Mouse (Mus musculus): Measurements from ENCODE around the gene Dnajc5. TPM values are rescaled to one million over a fixed set of nuclear protein-coding genes. Genes with fewer than 3 reads are reported as not detected.
A peak's percentile ranks its signal among the peaks of the same experiment; 100 is the strongest.

Dnajc5 gene
- polyA plus RNA-seq, 1 experiment from 2014 or later = 70.5 TPM

DNA sequence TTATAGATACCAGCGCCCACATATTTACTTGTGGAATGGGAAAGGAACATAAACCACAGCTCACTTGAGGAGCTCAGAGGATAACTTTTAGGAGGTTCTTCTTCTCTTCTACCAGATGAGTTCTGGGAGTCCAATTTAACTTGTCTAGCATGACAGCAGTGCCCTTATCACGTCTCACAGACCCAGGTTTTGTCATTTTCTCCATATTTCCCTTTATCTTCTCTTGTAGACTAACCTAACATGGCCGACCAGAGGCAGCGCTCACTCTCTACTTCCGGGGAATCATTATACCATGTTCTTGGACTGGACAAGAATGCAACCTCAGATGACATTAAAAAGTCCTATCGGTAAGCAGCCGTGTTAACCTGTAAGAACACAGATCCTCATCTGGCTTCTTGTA is 25.9 kb downstream of the Dnajc5 start:
- DNase-seq (ENCODE audit: low spot score) (no peak), ATAC-seq (replicated peaks; ENCODE audit: low FRiP score, low read depth) (no peak)
- H3K36me3 ChIP-seq (ENCODE audit: insufficient read depth, low read length) = peaks cover 40% of the 10 kb centered on the region
- 98% methylated on average over 7 of the region's 7 CpGs for WGBS
- no peak overlapping the region for H3K4me2 ChIP-seq (ENCODE audit: low read length)
- no peak overlapping the region for H3K27ac ChIP-seq
- no peak overlapping the region for H3K9ac ChIP-seq (ENCODE audit: low read depth, low read length)
- H3K27me3 ChIP-seq (ENCODE audit: insufficient read depth, low read length) = no peaks in the 10 kb centered on the region
- H3K4me3 ChIP-seq (replicated peaks; ENCODE audit: low read depth, low read length) = no peak overlapping the region
- no peaks in the 10 kb centered on the region for H3K4me1 ChIP-seq (replicated peaks; ENCODE audit: insufficient read depth, low read length)
- no peaks in the 10 kb centered on the region for H3K9me3 ChIP-seq (replicated peaks; ENCODE audit: low read length)
- TF ChIP-seq CTCF (IDR thresholded peaks at IDR 0.05; ENCODE audit: low read depth) = no peak

GRCm38 (mm10) chr2:181548227-181548626 is 27.9 kb downstream of the Dnajc5 start:
- Histone ChIP-seq H3K4me2 (ENCODE audit: low read length) (no peak overlapping the region), H3K9ac (ENCODE audit: low read depth, low read length) (no peak overlapping the region), H3K27ac (no peak overlapping the region), H3K27me3 (ENCODE audit: insufficient read depth, low read length) (no peaks in the 10 kb centered on the region), H3K9me3 (replicated peaks; ENCODE audit: low read length) (no peaks in the 10 kb centered on the region), H3K36me3 (ENCODE audit: insufficient read depth, low read length) (peaks cover 49% of the 10 kb centered on the region), H3K4me1 (replicated peaks; ENCODE audit: insufficient read depth, low read length) (no peaks in the 10 kb centered on the region), H3K4me3 (replicated peaks; ENCODE audit: low read depth, low read length) (no peak overlapping the region)
- ATAC-seq (replicated peaks; ENCODE audit: low FRiP score, low read depth) (no peak), DNase-seq (ENCODE audit: low spot score) (no peak)
- no peak for TF ChIP-seq CTCF (IDR thresholded peaks at IDR 0.05; ENCODE audit: low read depth)
- 76% methylated on average over 1 of the region's 1 CpGs for WGBS

DNA sequence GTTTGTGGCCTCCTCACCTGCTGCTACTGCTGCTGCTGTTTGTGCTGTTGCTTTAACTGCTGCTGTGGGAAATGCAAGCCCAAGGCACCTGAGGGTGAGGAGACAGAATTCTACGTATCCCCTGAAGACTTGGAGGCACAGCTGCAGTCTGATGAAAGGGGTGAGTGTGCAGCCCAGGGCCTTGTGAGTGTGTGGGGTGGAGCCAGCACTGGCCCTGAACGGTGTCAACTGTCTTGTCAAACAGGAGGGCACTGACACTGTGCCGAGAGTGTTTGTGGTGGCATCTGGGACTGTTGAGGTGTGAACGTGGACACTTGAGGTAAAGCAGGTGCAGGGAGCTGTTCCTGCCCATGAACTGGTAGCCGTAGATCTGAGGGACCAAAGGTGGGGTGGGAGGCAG is 28.4 kb downstream of the Dnajc5 start:
- Histone ChIP-seq H3K4me3 (replicated peaks; ENCODE audit: low read depth, low read length) (no peak overlapping the region), H3K27ac (no peak overlapping the region), H3K27me3 (ENCODE audit: insufficient read depth, low read length) (no peaks in the 10 kb centered on the region), H3K9me3 (replicated peaks; ENCODE audit: low read length) (no peaks in the 10 kb centered on the region), H3K4me2 (ENCODE audit: low read length) (no peak overlapping the region), H3K4me1 (replicated peaks; ENCODE audit: insufficient read depth, low read length) (no peaks in the 10 kb centered on the region), H3K9ac (ENCODE audit: low read depth, low read length) (no peak overlapping the region), H3K36me3 (ENCODE audit: insufficient read depth, low read length) (peaks cover 49% of the 10 kb centered on the region)
- WGBS = 54% methylated on average over 5 of the region's 5 CpGs
- ATAC-seq (replicated peaks; ENCODE audit: low FRiP score, low read depth) (0 out of 2 replicates have a peak, but pooled peaks have one; percentile 54), DNase-seq (ENCODE audit: low spot score) (peak; percentile 37)
- TF ChIP-seq CTCF (IDR thresholded peaks at IDR 0.05; ENCODE audit: low read depth) = no peak

DNA sequence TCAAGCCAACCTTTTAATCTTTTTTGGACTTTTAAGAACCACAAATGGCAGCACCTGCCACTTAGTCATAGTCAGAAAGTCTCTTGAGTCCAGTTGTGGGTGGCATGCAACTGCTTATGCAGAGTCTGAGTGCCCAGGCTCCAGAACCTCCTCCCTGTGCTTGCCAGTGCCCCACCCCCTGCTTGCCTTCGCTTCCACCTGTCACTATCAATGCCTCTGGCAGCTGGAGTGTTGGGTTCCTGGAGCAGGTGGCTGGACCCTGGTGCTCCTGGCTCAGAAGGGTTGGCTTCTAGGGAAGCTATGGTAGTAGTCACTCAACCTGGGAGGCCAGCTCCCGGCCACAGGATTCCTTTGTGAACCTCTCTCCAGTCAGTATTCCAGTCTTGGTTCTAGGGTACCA is 29.9 kb downstream of the Dnajc5 start:
- no peak for TF ChIP-seq CTCF (IDR thresholded peaks at IDR 0.05; ENCODE audit: low read depth)
- H3K27me3 ChIP-seq (ENCODE audit: insufficient read depth, low read length) = no peaks in the 10 kb centered on the region
- DNase-seq (ENCODE audit: low spot score) (no peak), ATAC-seq (replicated peaks; ENCODE audit: low FRiP score, low read depth) (no peak)
- no peak overlapping the region for H3K4me2 ChIP-seq (ENCODE audit: low read length)
- H3K9me3 ChIP-seq (replicated peaks; ENCODE audit: low read length) = no peaks in the 10 kb centered on the region
- no peaks in the 10 kb centered on the region for H3K4me1 ChIP-seq (replicated peaks; ENCODE audit: insufficient read depth, low read length)
- H3K4me3 ChIP-seq (replicated peaks; ENCODE audit: low read depth, low read length) = no peak overlapping the region
- H3K27ac ChIP-seq = no peak overlapping the region
- H3K9ac ChIP-seq (ENCODE audit: low read depth, low read length) = no peak overlapping the region
- 93% methylated on average over 2 of the region's 2 CpGs for WGBS
- peaks cover 49% of the 10 kb centered on the region for H3K36me3 ChIP-seq (ENCODE audit: insufficient read depth, low read length)

DNA sequence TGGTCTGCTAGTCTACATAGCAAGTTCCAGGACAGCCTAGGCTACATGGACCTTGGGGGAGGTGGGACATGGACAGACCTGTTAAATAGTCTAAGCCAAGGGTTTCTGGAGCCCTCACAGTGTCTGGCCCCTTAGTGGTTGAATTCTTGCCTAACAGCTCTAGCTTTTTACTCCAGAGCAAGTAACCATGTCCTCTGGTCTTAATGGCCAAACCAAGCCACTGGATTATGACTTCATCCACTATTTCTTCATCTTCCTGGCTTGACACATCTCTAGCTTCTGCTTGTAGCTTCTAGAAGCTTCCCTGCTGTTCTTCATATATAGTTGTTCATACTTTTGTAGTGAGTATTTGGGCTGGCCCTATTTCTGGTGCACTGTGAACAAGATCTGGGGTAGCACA is 33.5 kb downstream of the Dnajc5 start:
- Histone ChIP-seq H3K4me3 (replicated peaks; ENCODE audit: low read depth, low read length) (no peak overlapping the region), H3K4me1 (replicated peaks; ENCODE audit: insufficient read depth, low read length) (no peaks in the 10 kb centered on the region), H3K9me3 (replicated peaks; ENCODE audit: low read length) (no peaks in the 10 kb centered on the region), H3K36me3 (ENCODE audit: insufficient read depth, low read length) (peaks cover 33% of the 10 kb centered on the region), H3K27me3 (ENCODE audit: insufficient read depth, low read length) (no peaks in the 10 kb centered on the region), H3K9ac (ENCODE audit: low read depth, low read length) (no peak overlapping the region), H3K27ac (no peak overlapping the region), H3K4me2 (ENCODE audit: low read length) (no peak overlapping the region)
- DNase-seq (ENCODE audit: low spot score) (no peak), ATAC-seq (replicated peaks; ENCODE audit: low FRiP score, low read depth) (no peak)
- no peak for TF ChIP-seq CTCF (IDR thresholded peaks at IDR 0.05; ENCODE audit: low read depth)

DNA sequence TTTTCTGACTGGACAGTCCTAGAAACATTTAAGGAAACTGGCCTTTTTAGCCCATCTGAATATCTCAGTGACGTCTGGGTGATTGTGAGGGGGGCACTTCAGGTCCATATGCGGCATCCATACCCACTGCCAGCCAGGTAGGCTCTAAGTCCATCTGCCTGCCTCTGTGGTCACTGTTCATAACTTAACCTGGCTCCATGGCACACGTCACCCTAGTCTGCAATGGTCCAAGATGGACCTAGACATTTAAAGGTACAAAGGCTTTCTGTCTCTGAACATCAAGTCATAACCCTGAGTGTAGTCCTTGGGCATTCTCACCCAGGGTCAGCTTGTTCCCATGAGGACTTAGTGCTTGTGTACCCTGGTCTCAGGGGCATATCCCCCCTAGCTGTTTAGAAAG is 47.1 kb downstream of the Dnajc5 start:
- 85% methylated on average over 3 of the region's 3 CpGs for WGBS
- DNase-seq (ENCODE audit: low spot score) (no peak), ATAC-seq (replicated peaks; ENCODE audit: low FRiP score, low read depth) (no peak)
- H3K9ac ChIP-seq (ENCODE audit: low read depth, low read length) = no peak overlapping the region
- no peak overlapping the region for H3K27ac ChIP-seq
- H3K27me3 ChIP-seq (ENCODE audit: insufficient read depth, low read length) = no peaks in the 10 kb centered on the region
- no peak overlapping the region for H3K4me2 ChIP-seq (ENCODE audit: low read length)
- H3K9me3 ChIP-seq (replicated peaks; ENCODE audit: low read length) = 0 out of 2 replicates have a peak, but pooled peaks cover 2% of the 10 kb centered on the region
- no peaks in the 10 kb centered on the region for H3K4me1 ChIP-seq (replicated peaks; ENCODE audit: insufficient read depth, low read length)
- H3K4me3 ChIP-seq (replicated peaks; ENCODE audit: low read depth, low read length) = no peak overlapping the region
- no peak for TF ChIP-seq CTCF (IDR thresholded peaks at IDR 0.05; ENCODE audit: low read depth)
- H3K36me3 ChIP-seq (ENCODE audit: insufficient read depth, low read length) = no peaks in the 10 kb centered on the region; the same call in 1 of the 2 replicates
